Mouse (Mus musculus) MEL (cell line): ENCODE measurements at regions not wholly inside any gene's neighbourhood (a gene's known extent, or its start where the extent isn't known, plus 50 kb on each side); places are given as distances from the start of the nearest gene placed in this dataset.

ENCODE experiments used
- DNase-seq: peaks from one replicate; pipeline ENCODE4 v3.0.0; 2011; ENCODE audit warnings: low read depth, low spot score
- H3K27ac ChIP-seq: 2 replicates; pipeline ENCODE4 v1.5.1; 2012; ENCODE audit warnings: low read depth, mild to moderate bottlenecking, control low read depth, low read length, moderate library complexity; ENCODE audit not compliant: control insufficient read depth
- H3K27me3 ChIP-seq, 2 experiments: fragments of 150-350 bp in 1 of 2; sonication (generic) in 1 of 2; 2 replicates each; pipeline ENCODE4 v1.6.1; 2012; ENCODE audit warnings: low read length in 2 of 2, mild to moderate bottlenecking in 2 of 2, improper control_type of control experiment in 1 of 2, moderate library complexity in 1 of 2; ENCODE audit not compliant: insufficient read depth in 2 of 2, control insufficient read depth in 1 of 2
- H3K36me3 ChIP-seq, 2 experiments: 2 replicates each; pipeline ENCODE4 v1.6.1; 2012 to 2014; ENCODE audit warnings: low read length in 2 of 2, improper control_type of control experiment in 1 of 2, inconsistent platforms in 1 of 2, mild to moderate bottlenecking in 1 of 2; ENCODE audit not compliant: insufficient read depth in 2 of 2, control insufficient read depth in 1 of 2
- H3K4me1 ChIP-seq, 2 experiments: fragments of 150-350 bp in 1 of 2; sonication (generic) in 1 of 2; 2 replicates each; pipeline ENCODE4 v1.6.1; 2012; ENCODE audit warnings: low read length in 2 of 2, improper control_type of control experiment in 1 of 2, mild to moderate bottlenecking in 1 of 2; ENCODE audit not compliant: insufficient read depth in 2 of 2, control insufficient read depth in 1 of 2
- H3K4me3 ChIP-seq, 2 experiments: fragments of 150-350 bp in 1 of 2; sonication (generic) in 1 of 2; 2 replicates each; pipeline ENCODE4 v1.5.1; 2012; ENCODE audit warnings: low read depth in 2 of 2, low read length in 2 of 2, mild to moderate bottlenecking in 2 of 2, moderate library complexity in 2 of 2, control low read depth in 1 of 2, improper control_type of control experiment in 1 of 2; ENCODE audit not compliant: control insufficient read depth in 1 of 2, insufficient read depth in 1 of 2
- H3K79me2 ChIP-seq: 2 replicates; pipeline ENCODE4 v1.6.1; 2012; ENCODE audit warnings: mild to moderate bottlenecking, low read length, moderate library complexity; ENCODE audit not compliant: control insufficient read depth, poor library complexity, insufficient read depth
- H3K9ac ChIP-seq: 2 replicates; pipeline ENCODE4 v1.6.1; 2012; ENCODE audit warnings: low read depth, mild to moderate bottlenecking, control low read depth, low read length, moderate library complexity; ENCODE audit not compliant: control insufficient read depth, poor library complexity, severe bottlenecking
- H3K9me3 ChIP-seq: fragments of 150-350 bp; sonication (generic); replicated peaks from 2 replicates; pipeline ENCODE4 v1.6.1; 2012; ENCODE audit warnings: mild to moderate bottlenecking, low read length, improper control_type of control experiment, moderate library complexity; ENCODE audit not compliant: insufficient read depth
- CHD2 ChIP-seq: IDR thresholded peaks from 2 replicates; pipeline ENCODE4 v1.6.1; 2011; ENCODE audit warnings: low read length, improper control_type of control experiment
- GATA1 ChIP-seq: IDR thresholded peaks from 2 replicates; pipeline ENCODE4 v1.6.1; 2011; ENCODE audit warnings: low read depth, low read length, improper control_type of control experiment
- MAZ ChIP-seq: IDR thresholded peaks from 2 replicates; pipeline ENCODE4 v1.6.1; 2012; ENCODE audit warnings: low read depth, mild to moderate bottlenecking, inconsistent platforms, low read length, improper control_type of control experiment
- MYC ChIP-seq: IDR thresholded peaks from 2 replicates; pipeline ENCODE4 v1.6.1; 2011; ENCODE audit warnings: low read depth, mild to moderate bottlenecking, low read length, improper control_type of control experiment, moderate library complexity
- POLR2A ChIP-seq, 2 experiments: IDR thresholded peaks; 2 replicates each; pipeline ENCODE4 v1.6.1; 2011 to 2012; ENCODE audit warnings: low read length in 2 of 2, mild to moderate bottlenecking in 2 of 2, control low read depth in 1 of 2, improper control_type of control experiment in 1 of 2, low read depth in 1 of 2, moderate library complexity in 1 of 2; ENCODE audit not compliant: control insufficient read depth in 1 of 2, insufficient read depth in 1 of 2, poor library complexity in 1 of 2
- RAD21 ChIP-seq: IDR thresholded peaks from 2 replicates; pipeline ENCODE4 v1.6.1; 2011; ENCODE audit warnings: mild to moderate bottlenecking, low read depth, low read length, improper control_type of control experiment
- RCOR1 ChIP-seq: IDR thresholded peaks from 2 replicates; pipeline ENCODE4 v1.6.1; 2012; ENCODE audit warnings: low read depth, mild to moderate bottlenecking, inconsistent platforms, low read length, improper control_type of control experiment
- TBP ChIP-seq: IDR thresholded peaks from 2 replicates; pipeline ENCODE4 v1.8.0; 2011; ENCODE audit warnings: low read depth, low read length, improper control_type of control experiment
- UBTF ChIP-seq: IDR thresholded peaks from 2 replicates; pipeline ENCODE4 v1.6.1; 2012; ENCODE audit warnings: low read depth, mild to moderate bottlenecking, inconsistent platforms, low read length, improper control_type of control experiment, moderate library complexity, borderline replicate concordance; ENCODE audit not compliant: insufficient read depth
- USF2 ChIP-seq, 2 experiments: IDR thresholded peaks; 2 replicates each; pipeline ENCODE4 v1.6.1; 2011 to 2012; ENCODE audit warnings: improper control_type of control experiment in 2 of 2, low read length in 2 of 2, borderline replicate concordance in 1 of 2, inconsistent platforms in 1 of 2, low read depth in 1 of 2, mild to moderate bottlenecking in 1 of 2; ENCODE audit not compliant: insufficient read depth in 1 of 2
- ZC3H11A ChIP-seq: IDR thresholded peaks from 2 replicates; pipeline ENCODE4 v1.6.1; 2012; ENCODE audit warnings: low read depth, mild to moderate bottlenecking, inconsistent platforms, low read length, improper control_type of control experiment

DNA sequence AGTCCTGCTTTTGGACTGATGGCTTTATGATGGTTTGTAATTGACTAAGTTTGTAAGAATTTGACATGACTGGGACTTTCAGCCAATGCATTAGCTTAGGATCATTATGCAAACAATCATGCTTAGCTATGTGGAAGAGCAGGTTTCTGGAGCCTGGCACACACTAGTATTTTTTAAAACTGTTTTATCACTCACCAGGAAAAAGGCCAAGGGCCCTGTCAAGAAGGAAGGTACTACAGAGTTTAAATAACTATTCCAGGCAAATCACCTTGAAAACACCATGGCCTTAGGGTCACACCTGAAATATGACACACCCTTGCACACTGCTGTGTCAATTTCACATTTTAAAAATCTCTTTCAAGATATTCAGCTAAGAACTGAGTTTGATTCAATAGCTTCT is 341.0 kb downstream of the Nr2f2 start:
- Histone ChIP-seq H3K9me3 (no peaks in the 10 kb centered on the region), H3K36me3 (no peaks in the 10 kb centered on the region), H3K27me3 (no peaks in the 10 kb centered on the region), H3K27ac (no peak overlapping the region), H3K4me3 (no peak overlapping the region), H3K4me1 (no peaks in the 10 kb centered on the region), H3K9ac (no peak overlapping the region), H3K79me2 (no peaks in the 10 kb centered on the region)
- no peak for TF ChIP-seq CHD2
- TF ChIP-seq ZC3H11A = no peak
- TF ChIP-seq USF2 (IDR thresholded peaks at IDR 0.05; ENCODE audit: borderline replicate concordance in 1 of 2, insufficient read depth in 1 of 2, low read depth in 1 of 2, low read length in 2 of 2) = no peak
- no peak for DNase-seq

- no peaks in the 10 kb centered on the region for H3K27me3 ChIP-seq
Observed at GRCm38 (mm10) chr7:70016611-70017010, 349.9 kb downstream of the Nr2f2 start.

DNA sequence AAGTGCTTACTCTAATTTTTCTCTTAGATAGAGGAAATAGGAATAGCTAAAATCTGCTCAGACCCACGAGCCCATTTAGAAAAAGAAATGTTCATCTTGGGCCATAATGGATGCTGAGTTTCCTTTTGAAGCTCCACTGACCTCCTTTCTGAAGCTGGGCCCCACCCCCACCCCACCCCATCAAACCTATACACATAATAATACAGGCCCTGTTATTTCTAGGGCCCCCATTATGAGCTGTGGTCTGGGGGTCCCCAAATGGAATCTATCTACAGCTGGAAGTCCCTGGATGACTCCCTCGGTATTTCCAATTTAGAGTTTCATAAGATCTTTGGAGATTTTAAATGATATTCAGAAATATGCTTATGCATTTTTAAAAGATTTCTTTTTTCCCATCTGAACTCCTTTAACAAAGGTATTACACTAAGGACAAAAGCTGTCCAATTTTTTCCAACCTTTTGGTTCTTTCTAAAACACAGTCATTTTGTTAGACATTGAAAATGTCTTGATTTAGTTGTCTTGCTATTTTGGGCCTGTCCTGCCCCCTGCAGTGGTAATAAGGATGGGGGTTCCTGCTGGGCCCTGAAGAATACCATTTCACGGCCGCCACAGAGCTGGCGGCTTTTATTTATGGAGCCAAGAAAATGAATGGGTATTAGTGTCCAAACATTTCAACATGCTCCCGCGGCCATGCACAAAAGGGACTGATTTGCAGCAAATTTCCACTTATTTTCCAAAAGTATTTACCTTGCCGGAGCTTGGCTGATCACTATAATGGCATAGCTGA is 363.1 kb downstream of the Nr2f2 start:
- Histone ChIP-seq H3K4me3 (no peak overlapping the region), H3K4me1 (no peaks in the 10 kb centered on the region), H3K9me3 (no peaks in the 10 kb centered on the region), H3K27me3 (no peaks in the 10 kb centered on the region), H3K9ac (no peak overlapping the region), H3K36me3 (no peaks in the 10 kb centered on the region), H3K27ac (no peak overlapping the region), H3K79me2 (no peaks in the 10 kb centered on the region)
- no peak for DNase-seq
- TF ChIP-seq UBTF = no peak
- no peak for TF ChIP-seq MYC
- no peak for TF ChIP-seq TBP

More at GRCm38 (mm10) chr7:70016611-70017010, 349.9 kb downstream of the Nr2f2 start:
- no peaks in the 10 kb centered on the region for H3K4me1 ChIP-seq
- H3K9ac ChIP-seq = no peak overlapping the region
- H3K79me2 ChIP-seq = no peaks in the 10 kb centered on the region
- H3K9me3 ChIP-seq = no peaks in the 10 kb centered on the region
- TF ChIP-seq CHD2 (no peak), GATA1 (no peak), MAZ (no peak), TBP (no peak), RAD21 (no peak), POLR2A (IDR thresholded peaks at IDR 0.05; ENCODE audit: control insufficient read depth in 1 of 2, insufficient read depth in 1 of 2, low read depth in 1 of 2, low read length in 2 of 2, poor library complexity in 1 of 2) (no peak), RCOR1 (no peak)
- no peak overlapping the region for H3K4me3 ChIP-seq
- H3K36me3 ChIP-seq = no peaks in the 10 kb centered on the region
- DNase-seq = no peak
- no peak overlapping the region for H3K27ac ChIP-seq
